Mouse (Mus musculus): ENCODE data around the gene Lrrc8c.

GRCm38 (mm10) chr5:105647094-105647493 lies 127.9 kb downstream of the Lrrc8c start:
- TF ChIP-seq EP300 (IDR thresholded peaks at IDR 0.05; ENCODE audit: low read depth in 1 of 2, low read length in 2 of 2) (no peak), GATA1 (IDR thresholded peaks at IDR 0.05; ENCODE audit: low read depth, low read length) (no peak), CTCF (IDR thresholded peaks at IDR 0.05 in 2 of 3, conservative IDR thresholded peaks at IDR 0.05 in 1 of 3; ENCODE audit: control insufficient read depth in 1 of 3, insufficient read depth in 1 of 3, low read depth in 2 of 3, low read length in 3 of 3, poor library complexity in 1 of 3, severe bottlenecking in 1 of 3) (no peak), SMC3 (IDR thresholded peaks at IDR 0.05; ENCODE audit: low read depth, low read length) (no peak), POLR2A (IDR thresholded peaks at IDR 0.05; ENCODE audit: control insufficient read depth in 1 of 2, insufficient read depth in 1 of 2, low read depth in 1 of 2, low read length in 2 of 2, poor library complexity in 1 of 2) (no peak), TAL1 (IDR thresholded peaks at IDR 0.05; ENCODE audit: low read length) (no peak), BHLHE40 (IDR thresholded peaks at IDR 0.05; ENCODE audit: borderline replicate concordance, low read depth, low read length) (no peak), ZMIZ1 (IDR thresholded peaks at IDR 0.05; ENCODE audit: low read depth, low read length) (no peak)

Measured in MEL (cell line).